Comparison of ENCODE assay signal across 25 mouse cellular contexts in the genomic region with DNA sequence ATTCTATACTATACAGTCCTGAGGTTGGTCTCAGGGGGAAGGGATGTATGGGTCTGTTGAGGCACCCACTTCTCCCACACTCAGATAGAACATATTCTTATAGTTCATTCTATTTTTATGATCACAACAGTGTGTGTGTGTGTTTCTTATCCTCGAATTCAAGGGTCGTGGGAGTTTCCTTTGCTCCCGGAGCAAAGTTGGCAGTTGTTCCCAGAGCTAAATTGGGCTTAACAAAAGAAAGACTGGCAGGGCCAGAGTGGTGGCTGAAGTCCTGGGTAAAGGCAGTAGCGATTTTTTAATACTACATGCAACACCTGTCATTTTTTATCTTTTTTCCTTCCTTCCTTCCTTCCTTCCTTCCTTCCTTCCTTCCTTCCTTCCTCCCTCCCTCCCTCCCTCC.
"Had no signal": no experiment of that assay in that cellular context is flagged by ENCODE, and none has a peak within 500 bp of the region (broad histone marks: within the 10 kb centered on the region; RNA-seq: fewer than 3 reads in every experiment).

No protein-coding gene starts in this region.

- H3K4me1 ChIP-seq: hindbrain, embryonic 10.5 days; hindbrain, embryonic 12.5 days; intestine, embryonic 15.5 days; limb, embryonic 13.5 days; limb, embryonic 15.5 days; liver, embryonic 12.5 days had no signal

- H3K27me3 ChIP-seq: hindbrain, embryonic 12.5 days; intestine, embryonic 15.5 days; limb, embryonic 13.5 days; limb, embryonic 15.5 days; liver, embryonic 12.5 days had no signal

- H3K36me3 ChIP-seq: hindbrain, embryonic 10.5 days; hindbrain, embryonic 12.5 days; intestine, embryonic 15.5 days; limb, embryonic 13.5 days; limb, embryonic 15.5 days; liver, embryonic 12.5 days had no signal

- H3K4me2 ChIP-seq: heart, embryonic 11.5 days; hindbrain, embryonic 12.5 days; hindbrain, embryonic 14.5 days; intestine, embryonic 15.5 days; limb, embryonic 13.5 days; limb, embryonic 15.5 days; liver, embryonic 12.5 days had no signal

- H3K27ac ChIP-seq: gastrocnemius, adult 2 months; hindbrain, embryonic 10.5 days; hindbrain, embryonic 12.5 days; hindbrain, embryonic 14.5 days; intestine, embryonic 15.5 days; layer of hippocampus, adult 2 months; left cerebral cortex, adult 2 months; limb, embryonic 13.5 days; limb, embryonic 15.5 days; liver, embryonic 12.5 days; liver, embryonic 14.5 days had no signal

- H3K9ac ChIP-seq: hindbrain, embryonic 12.5 days; hindbrain, embryonic 14.5 days; intestine, embryonic 15.5 days; limb, embryonic 13.5 days; limb, embryonic 15.5 days; liver, embryonic 12.5 days; liver, embryonic 14.5 days had no signal

- ATAC-seq: forebrain, embryonic 16.5 days; hindbrain, embryonic 16.5 days; inflammation-experienced regulatory T-cells, adult 6 months; intestine, embryonic 15.5 days; intestine, postnatal 0 days; liver, embryonic 12.5 days had no signal

- H3K4me3 ChIP-seq: gastrocnemius, adult 2 months; hindbrain, embryonic 10.5 days; hindbrain, embryonic 12.5 days; intestine, embryonic 15.5 days; layer of hippocampus, adult 2 months; left cerebral cortex, adult 2 months; limb, embryonic 13.5 days; limb, embryonic 15.5 days; liver, embryonic 12.5 days had no signal

- DNase-seq: gastrocnemius, adult 2 months; gastrocnemius, postnatal 10 days; gastrocnemius, postnatal 25 days; heart, postnatal 36 days; kidney, adult 18-20 months; kidney, adult 8-10 months; kidney, postnatal 10 days; kidney, postnatal 25 days; kidney, postnatal 4 days; lung, adult 18-20 months had no signal

- H3K9me3 ChIP-seq: hindbrain, embryonic 10.5 days; hindbrain, embryonic 12.5 days; intestine, embryonic 15.5 days; limb, embryonic 13.5 days; limb, embryonic 15.5 days; liver, embryonic 12.5 days had no signal
